Mouse (Mus musculus) midbrain, embryonic 14.5 days (tissue): ENCODE measurements around the gene Gja5. TPM values are rescaled to one million over a fixed set of nuclear protein-coding genes. Genes with fewer than 3 reads are reported as not detected.
A peak's percentile ranks its signal among the peaks of the same experiment; 100 is the strongest.

Experiments
- ATAC-seq: fragments of 200-750 bp; cut with Nextera tagmentation; 2 replicates; pipeline ENCODE4 v1.8.0; 2017; ENCODE audit warnings: moderate number of reproducible peaks, moderate library complexity; ENCODE audit not compliant: low FRiP score, low TSS enrichment
- DNase-seq: peaks from one replicate; pipeline ENCODE4 v3.0.0-alpha.2; 2015
- H3K27ac ChIP-seq: fragments of 300-500 bp; sonication (generic); replicated peaks from 2 replicates; pipeline ENCODE4 v1.5.1; 2014; ENCODE audit warnings: mild to moderate bottlenecking, low read depth, low read length, moderate library complexity
- H3K27me3 ChIP-seq: fragments of 300-500 bp; sonication (generic); 2 replicates; pipeline ENCODE4 v1.6.1; 2014; ENCODE audit warnings: low read length, control low read depth, mixed read lengths; ENCODE audit not compliant: control insufficient read depth, insufficient read depth
- H3K36me3 ChIP-seq: fragments of 300-500 bp; sonication (generic); 2 replicates; pipeline ENCODE4 v1.6.1; 2014; ENCODE audit warnings: low read length, control low read depth; ENCODE audit not compliant: control insufficient read depth, insufficient read depth
- H3K4me1 ChIP-seq: fragments of 300-500 bp; sonication (generic); 2 replicates; pipeline ENCODE4 v1.6.1; 2014; ENCODE audit warnings: mild to moderate bottlenecking, antibody characterized with exemption, low read length, control low read depth; ENCODE audit not compliant: control insufficient read depth, insufficient read depth
- H3K4me2 ChIP-seq: fragments of 300-500 bp; sonication (generic); 2 replicates; pipeline ENCODE4 v1.6.1; 2014; ENCODE audit warnings: mild to moderate bottlenecking, low read length, moderate library complexity
- H3K4me3 ChIP-seq: fragments of 300-500 bp; sonication (generic); replicated peaks from 2 replicates; pipeline ENCODE4 v1.5.1; 2014; ENCODE audit warnings: low read depth, low read length
- H3K9ac ChIP-seq: fragments of 300-500 bp; sonication (generic); replicated peaks from 2 replicates; pipeline ENCODE4 v1.6.1; 2014; ENCODE audit warnings: mild to moderate bottlenecking, low read length, moderate library complexity
- H3K9me3 ChIP-seq: fragments of 300-500 bp; sonication (generic); 2 replicates; pipeline ENCODE4 v1.6.1; 2016; ENCODE audit warnings: low read length, control low read depth, mixed read lengths; ENCODE audit not compliant: control insufficient read depth
- WGBS: fragments of 180-500 bp; shearing (Covaris S2); extraction: QIAGEN DNeasy Blood & Tissue Kit; methylation state at CpG from one replicate; pipeline ENCODE4 v1.1.7; 2014; 5-methylcytosine and 5-hydroxymethylcytosine counted together
- polyA plus RNA-seq: library from polyadenylated mRNA; unstranded; fragments of >200 nt; fragmentation: Nextera tagmentation; extraction: Ambion mirVana; gene quantifications from 2 replicates; pipeline ENCODE4 v1.2.1, GENCODE M21; 2014

Gene Gja5
- polyA plus RNA-seq, 1 experiment from 2014 or later = 2.0 TPM

DNA sequence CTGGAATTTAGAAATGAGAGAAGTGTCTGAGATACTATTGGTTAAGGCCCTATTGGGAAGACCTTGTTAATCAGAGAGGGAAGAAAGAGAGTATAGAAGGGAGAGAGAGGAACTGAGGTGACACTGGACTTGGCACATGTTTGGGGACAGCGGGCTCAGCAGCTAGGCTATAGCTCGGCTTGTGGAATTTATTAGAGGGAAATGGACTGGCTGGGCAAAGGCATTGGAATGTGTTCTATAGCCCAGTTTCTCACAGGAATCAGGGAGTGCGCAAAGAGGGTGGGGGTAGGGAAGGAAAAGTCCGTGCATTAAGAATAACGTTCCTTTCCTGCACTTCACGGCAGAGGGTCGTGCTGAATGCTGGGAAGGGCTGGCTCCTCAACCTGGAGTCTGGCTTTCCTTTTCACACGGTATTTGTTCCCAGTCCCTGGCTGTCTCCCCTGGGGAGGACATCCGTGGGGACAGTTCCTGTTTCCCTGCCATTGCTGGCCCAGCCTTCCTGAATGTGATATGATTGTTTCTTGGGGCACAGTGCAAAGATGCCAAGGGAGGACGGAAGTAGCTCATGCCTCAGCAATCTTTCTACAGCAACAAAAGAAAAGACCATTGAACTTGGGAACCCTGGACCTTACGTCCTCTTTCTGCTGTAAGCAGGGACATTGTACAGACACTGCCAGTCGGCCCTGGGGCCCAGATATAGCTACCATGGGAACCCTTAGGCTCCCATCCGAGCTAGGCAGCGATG, 49.2 kb downstream of the Gja5 start:
- H3K4me2 ChIP-seq = no peak overlapping the region
- no peak overlapping the region for H3K27ac ChIP-seq
- no peak overlapping the region for H3K4me3 ChIP-seq
- H3K9me3 ChIP-seq = no peaks in the 10 kb centered on the region
- no peak overlapping the region for H3K9ac ChIP-seq
- DNase-seq (no peak), ATAC-seq (no peak)
- WGBS = 66% methylated on average over 14 of the region's 14 CpGs
- H3K27me3 ChIP-seq = no peaks in the 10 kb centered on the region
- H3K36me3 ChIP-seq = no peaks in the 10 kb centered on the region
- H3K4me1 ChIP-seq = no peaks in the 10 kb centered on the region

DNA sequence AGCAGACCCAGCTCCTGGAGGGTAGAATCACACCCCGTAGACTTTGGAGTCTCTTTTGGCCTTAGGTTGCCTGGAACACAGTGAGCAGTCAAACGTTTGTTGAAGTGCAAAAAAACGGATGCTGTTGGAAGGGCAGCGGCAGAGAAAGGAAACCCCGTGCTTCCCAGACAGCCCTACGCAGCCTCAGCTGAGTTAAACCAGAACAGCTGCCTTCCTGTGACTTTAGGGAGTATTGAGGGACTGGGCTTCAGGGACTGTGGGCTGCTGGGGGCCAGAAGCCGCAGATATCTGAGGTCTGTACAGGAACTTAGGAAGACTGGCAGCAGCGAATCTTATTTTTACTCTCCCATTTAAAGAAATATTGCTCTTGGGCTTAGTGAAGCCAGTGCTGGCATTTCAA, 56.1 kb downstream of the Gja5 start:
- Histone ChIP-seq H3K27ac (no peak overlapping the region), H3K4me1 (no peaks in the 10 kb centered on the region), H3K4me3 (no peak overlapping the region), H3K36me3 (no peaks in the 10 kb centered on the region), H3K9ac (no peak overlapping the region), H3K4me2 (no peak overlapping the region), H3K27me3 (no peaks in the 10 kb centered on the region), H3K9me3 (no peaks in the 10 kb centered on the region)
- WGBS = 62% methylated on average over 8 of the region's 8 CpGs
- DNase-seq (no peak), ATAC-seq (no peak)

DNA sequence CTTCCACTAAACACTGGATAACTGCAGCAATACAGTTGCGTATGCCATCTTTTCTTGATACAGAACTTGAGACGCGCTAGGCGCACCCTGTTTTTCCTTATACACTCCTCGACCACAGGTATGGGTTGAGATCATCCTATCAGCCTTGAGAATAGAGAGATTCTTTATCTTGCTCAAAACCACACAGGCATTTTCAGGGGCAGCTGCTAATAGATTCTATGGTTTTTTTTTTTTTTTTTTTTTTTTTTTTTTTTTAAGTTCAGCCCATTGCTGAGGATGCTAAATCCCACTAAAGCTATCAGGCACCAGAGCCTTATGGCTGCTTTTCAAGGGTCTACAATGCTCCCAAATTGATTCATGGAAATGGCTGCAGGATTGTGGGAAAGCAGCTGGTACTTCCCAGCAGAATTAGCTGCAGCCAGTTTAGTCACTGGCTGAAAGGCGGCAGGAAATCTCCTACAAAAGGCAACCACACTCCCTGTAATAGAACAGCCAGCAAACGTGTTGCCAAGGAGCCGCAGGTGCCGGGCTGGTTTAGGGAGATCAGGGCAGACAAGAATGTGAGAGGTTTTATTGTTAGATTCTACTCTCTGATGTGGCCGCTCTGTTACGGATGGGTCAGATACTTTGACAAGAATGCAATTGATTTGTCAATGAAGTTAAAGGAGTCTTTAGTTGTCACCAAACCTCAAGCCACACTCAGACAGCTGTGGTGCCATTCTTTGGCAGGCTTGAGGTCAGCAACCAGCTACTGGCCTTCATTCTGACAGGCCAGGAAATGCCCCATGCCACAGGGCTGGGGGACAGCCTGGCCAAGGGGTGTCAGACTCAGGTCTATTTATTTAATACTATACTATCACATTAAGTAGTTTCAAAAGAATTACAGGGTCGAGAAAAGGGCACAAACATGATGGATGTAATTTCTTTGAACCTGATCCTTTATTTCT, 58.9 kb downstream of the Gja5 start:
- Histone ChIP-seq H3K9ac (no peak overlapping the region), H3K4me3 (no peak overlapping the region), H3K4me1 (no peaks in the 10 kb centered on the region), H3K27me3 (no peaks in the 10 kb centered on the region), H3K9me3 (no peaks in the 10 kb centered on the region), H3K27ac (no peak overlapping the region), H3K36me3 (no peaks in the 10 kb centered on the region), H3K4me2 (no peak overlapping the region)
- DNase-seq (peak; percentile 71), ATAC-seq (no peak; the same call in 1 of the 2 replicates)
- 41% methylated on average over 12 of the region's 12 CpGs for WGBS

DNA sequence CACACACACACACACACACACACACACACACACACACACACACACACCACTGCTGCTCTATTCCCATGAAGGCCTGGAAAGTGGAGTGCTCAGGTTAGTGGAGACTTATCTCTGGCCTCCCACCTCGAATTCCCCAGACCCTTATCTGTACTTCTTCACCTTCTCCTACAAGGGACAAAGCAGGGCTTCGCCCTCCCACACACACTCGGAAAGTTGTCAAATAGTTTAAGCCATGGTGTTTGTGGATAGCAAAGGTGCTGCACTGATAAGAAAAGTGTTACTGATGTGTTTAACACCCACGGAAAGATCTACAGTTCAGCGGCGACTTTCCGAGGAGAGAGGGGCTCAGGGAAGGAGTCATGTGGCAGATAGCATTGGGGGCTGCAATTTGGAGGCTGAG, 66.5 kb downstream of the Gja5 start:
- Histone ChIP-seq H3K4me1 (no peaks in the 10 kb centered on the region), H3K27me3 (no peaks in the 10 kb centered on the region), H3K9me3 (no peaks in the 10 kb centered on the region), H3K4me3 (no peak overlapping the region), H3K4me2 (no peak overlapping the region), H3K27ac (no peak overlapping the region), H3K36me3 (no peaks in the 10 kb centered on the region), H3K9ac (no peak overlapping the region)
- WGBS = 72% methylated on average over 7 of the region's 7 CpGs
- DNase-seq (no peak), ATAC-seq (no peak)

DNA sequence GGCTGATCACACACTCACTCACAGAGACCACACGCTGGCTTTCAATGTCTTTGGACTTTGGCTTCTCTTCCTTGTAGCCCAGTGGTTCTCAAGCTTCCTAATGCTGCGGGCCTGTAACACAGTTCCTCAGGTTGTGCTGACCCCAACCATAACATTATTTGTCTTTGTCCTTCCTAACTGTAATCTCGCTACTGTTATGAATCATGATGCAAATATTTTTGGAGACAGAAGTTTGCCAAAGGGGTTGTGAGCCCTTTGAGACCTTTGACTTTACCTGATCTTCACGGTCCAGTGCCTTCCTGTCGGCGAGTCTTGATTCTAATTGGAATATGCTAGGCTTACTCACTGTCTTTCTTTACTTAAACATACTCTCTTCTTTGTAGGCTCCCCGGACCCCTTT, 70.0 kb downstream of the Gja5 start:
- Histone ChIP-seq H3K27ac (no peak overlapping the region), H3K9me3 (no peaks in the 10 kb centered on the region), H3K4me3 (no peak overlapping the region), H3K36me3 (no peaks in the 10 kb centered on the region), H3K27me3 (no peaks in the 10 kb centered on the region), H3K4me2 (no peak overlapping the region), H3K9ac (no peak overlapping the region), H3K4me1 (no peaks in the 10 kb centered on the region)
- ATAC-seq (no peak), DNase-seq (no peak)
- WGBS = 83% methylated on average over 7 of the region's 7 CpGs

DNA sequence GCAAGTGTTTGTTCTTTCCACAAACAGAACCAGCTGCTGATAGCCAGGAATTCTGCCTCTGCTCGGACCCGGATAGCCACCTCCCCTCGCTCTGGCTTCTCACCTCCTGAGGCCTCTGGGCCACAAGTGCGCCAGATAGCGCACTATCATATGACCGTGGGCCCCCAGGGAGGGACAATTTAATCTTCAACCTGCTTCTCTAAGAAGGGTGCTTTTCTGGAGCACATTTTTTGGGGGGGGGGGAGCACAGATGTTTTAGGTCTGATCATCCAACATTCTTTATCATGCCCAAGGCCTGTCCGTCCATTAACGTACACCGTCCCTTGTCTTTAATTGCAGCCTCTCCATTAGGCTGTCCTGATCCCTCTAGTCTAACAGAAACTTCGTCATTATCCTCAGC, 71.1 kb downstream of the Gja5 start:
- ATAC-seq (no peak), DNase-seq (no peak)
- WGBS = 93% methylated on average over 10 of the region's 10 CpGs
- no peaks in the 10 kb centered on the region for H3K36me3 ChIP-seq
- H3K27me3 ChIP-seq = no peaks in the 10 kb centered on the region
- no peak overlapping the region for H3K9ac ChIP-seq
- H3K27ac ChIP-seq = no peak overlapping the region
- H3K4me1 ChIP-seq = no peaks in the 10 kb centered on the region
- no peaks in the 10 kb centered on the region for H3K9me3 ChIP-seq
- H3K4me2 ChIP-seq = no peak overlapping the region
- no peak overlapping the region for H3K4me3 ChIP-seq

DNA sequence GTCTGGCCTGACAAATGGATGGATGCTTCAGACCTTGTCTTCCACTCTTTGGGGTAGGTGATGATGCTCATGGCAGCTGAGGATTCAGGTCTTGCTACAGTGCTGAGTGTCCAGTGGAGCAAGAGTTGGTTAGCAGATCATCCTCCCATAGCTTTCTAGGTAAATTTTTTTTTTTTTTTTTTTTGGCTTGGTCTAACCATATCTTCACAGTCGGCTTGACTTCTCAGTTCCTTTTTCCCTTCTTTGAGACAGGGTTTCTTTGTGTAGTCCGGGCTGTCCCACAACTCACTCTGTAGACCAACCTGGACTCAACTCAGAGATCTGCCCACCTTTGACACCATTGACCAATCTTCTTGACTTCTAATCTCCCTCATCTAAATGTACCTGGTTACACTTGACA, 73.0 kb downstream of the Gja5 start:
- no peak overlapping the region for H3K4me2 ChIP-seq
- ATAC-seq = no peak
- no peak overlapping the region for H3K27ac ChIP-seq
- H3K4me3 ChIP-seq = no peak overlapping the region
- DNase-seq = no peak
- H3K4me1 ChIP-seq = no peaks in the 10 kb centered on the region
- WGBS = 89% methylated on average over 2 of the region's 2 CpGs
- no peaks in the 10 kb centered on the region for H3K27me3 ChIP-seq
- H3K9ac ChIP-seq = no peak overlapping the region
- H3K9me3 ChIP-seq = no peaks in the 10 kb centered on the region
- H3K36me3 ChIP-seq = no peaks in the 10 kb centered on the region

DNA sequence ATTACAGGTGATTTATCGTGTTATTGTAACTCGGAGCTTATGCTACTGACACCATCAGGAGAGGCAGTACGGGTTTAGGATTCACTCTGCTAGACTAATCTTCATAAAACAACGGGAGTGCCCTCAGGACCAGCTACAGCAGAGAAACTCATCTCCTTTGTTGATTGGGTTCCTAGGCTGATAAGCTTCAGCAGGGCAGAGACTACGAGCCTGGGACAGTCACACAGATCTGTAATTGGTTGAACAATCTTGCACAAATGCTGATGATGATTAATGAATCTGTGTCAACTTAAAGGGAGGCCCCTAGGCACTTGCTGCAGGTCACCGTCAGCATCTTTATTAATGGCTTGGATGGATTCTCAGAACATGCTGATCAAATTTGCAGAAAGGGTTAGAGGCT, 74.0 kb downstream of the Gja5 start:
- H3K4me2 ChIP-seq = no peak overlapping the region
- H3K36me3 ChIP-seq = no peaks in the 10 kb centered on the region
- no peak overlapping the region for H3K4me3 ChIP-seq
- no peaks in the 10 kb centered on the region for H3K4me1 ChIP-seq
- ATAC-seq = no peak
- WGBS = 62% methylated on average over 6 of the region's 6 CpGs
- H3K9me3 ChIP-seq = no peaks in the 10 kb centered on the region
- H3K27ac ChIP-seq = no peak overlapping the region
- no peak overlapping the region for H3K9ac ChIP-seq
- no peaks in the 10 kb centered on the region for H3K27me3 ChIP-seq
- DNase-seq = no peak
